In genomic region chr19:47259581-47259980, GRCm38 (mm10) we compare ENCODE assay signal across 8 mouse cellular contexts.
DNase-seq lines count a peak whose midpoint lies in the region; ATAC-seq and TF ChIP-seq lines count a peak whose summit lies in the region.

No protein-coding gene starts in this region.

- WGBS in forebrain, embryonic 13.5 days = 3% methylated on average over 5 of the region's 5 CpGs

- no peaks in the 10 kb centered on the region for H3K9me3 ChIP-seq in forebrain, embryonic 13.5 days (replicated peaks)

- H3K4me3 ChIP-seq in gastrocnemius, adult 2 months = no peak overlapping the region
- H3K4me3 ChIP-seq in forebrain, embryonic 13.5 days = no peak overlapping the region

- CTCF ChIA-PET in Patski (lab: Charles Lee) = interaction anchor here (0.7 to 1.5 kb wide), 10 partner anchors 13 to 115 kb away, joined by 3 to 6 read pairs (median 3); no protein-coding TSS in a partner anchor

- POLR2A ChIA-PET in Patski (lab: Charles Lee) = no interaction called here

- H3K27me3 ChIP-seq in Patski = no peaks in the 10 kb centered on the region
- peaks cover 9% of the 10 kb centered on the region for H3K27me3 ChIP-seq in forebrain, embryonic 13.5 days

- TF ChIP-seq CTCF in gastrocnemius, adult 2 months (IDR thresholded peaks at IDR 0.05) = peak; percentile 80
- TF ChIP-seq CTCF in Patski (IDR thresholded peaks at IDR 0.05) = no peak

- ATAC-seq in Patski = peak; percentile 18
- peak; percentile 25; the same call in 1 of the 2 replicates for ATAC-seq in forebrain, embryonic 13.5 days

- H3K9ac ChIP-seq in forebrain, embryonic 13.5 days = no peak overlapping the region

- no peak overlapping the region for H3K4me2 ChIP-seq in forebrain, embryonic 13.5 days

- no peaks in the 10 kb centered on the region for H3K36me3 ChIP-seq in forebrain, embryonic 13.5 days (ENCODE audit: poor library complexity, severe bottlenecking)

- no peak overlapping the region for H3K27ac ChIP-seq in gastrocnemius, adult 2 months
- no peak overlapping the region for H3K27ac ChIP-seq in forebrain, embryonic 13.5 days

- intact Hi-C loops in gastrocnemius, adult 2 months (cut with DNase I) = loop anchor here (2.0 kb wide), 1 partner anchor 85 kb away; no protein-coding TSS in a partner anchor
- intact Hi-C loops in gastrocnemius, postnatal 14 days (cut with DNase I; ENCODE audit: low total_unique reads) = no loop called here

- peak; percentile 52 for DNase-seq in gastrocnemius, adult 2 months
- DNase-seq in gastrocnemius, postnatal 14 days = no peak
- no peak for DNase-seq in Patski (ENCODE audit: low read depth, low spot score)
- peak; percentile 54 for DNase-seq in kidney, postnatal 14 days
- peak; percentile 40 for DNase-seq in naive thymus-derived CD4-positive, alpha-beta T cell, adult 2 months (ENCODE audit: low read depth)
- DNase-seq in layer of hippocampus, adult 9-11 months = no peak
- DNase-seq in right cerebral cortex, postnatal 14 days = no peak

- no peaks in the 10 kb centered on the region for H3K4me1 ChIP-seq in forebrain, embryonic 13.5 days

- in situ Hi-C loops in Patski (cut with MboI; ENCODE audit: low pct_unique_long_range_greater_than_20kb) = loop anchor here (5.0 kb wide), 1 partner anchor 82 kb away; the partner anchor contains the start of gene Neurl1a

Comparison
In these comparisons a context has a peak if more than half of its experiments do, and no peak if none do; other contexts are left out.
1. DNase-seq: peak in gastrocnemius, adult 2 months (single experiment), kidney, postnatal 14 days (single experiment) and naive thymus-derived CD4-positive, alpha-beta T cell, adult 2 months (single experiment); none in gastrocnemius, postnatal 14 days (single experiment), Patski (single experiment), layer of hippocampus, adult 9-11 months (single experiment) and right cerebral cortex, postnatal 14 days (single experiment).